Mouse (Mus musculus): Measurements from ENCODE around the gene Adh5. TPM values are rescaled to one million over a fixed set of nuclear protein-coding genes. Genes with fewer than 3 reads are reported as not detected.
"Not testable (repeated sequence)": the region's sequence is repeated elsewhere in the genome, so short reads cannot be mapped to it uniquely, and the experiment has no call there.

Adh5 gene
- total RNA-seq, 2 experiments from 2014 or later = 108 to 113 TPM

DNA sequence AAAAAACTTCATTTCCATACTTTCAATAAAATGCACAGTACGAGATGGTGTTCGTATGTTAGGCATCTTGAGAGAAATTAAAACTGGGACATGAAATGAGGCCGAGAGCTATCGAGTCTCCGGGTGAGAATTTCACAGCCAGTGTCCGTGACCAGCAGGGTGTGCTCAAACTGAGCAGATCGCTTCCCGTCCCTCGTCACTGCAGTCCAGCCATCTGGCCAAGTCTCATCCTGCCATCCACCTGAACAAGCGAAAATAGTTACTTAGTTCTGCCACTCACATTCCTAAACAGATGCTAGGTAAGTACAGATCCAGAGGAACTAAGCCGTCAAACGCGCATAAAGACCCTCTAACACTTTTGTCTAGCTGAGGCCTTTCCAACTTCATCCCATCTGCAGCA, 17.4 kb downstream of the Adh5 start:
- DNase-seq = peak; percentile 20

GRCm38 (mm10) chr3:138461832-138462231, 18.9 kb downstream of the Adh5 start:
- DNase-seq = no peak

GRCm38 (mm10) chr3:138463137-138463536, 20.2 kb downstream of the Adh5 start:
- peak; percentile 33 for DNase-seq

DNA sequence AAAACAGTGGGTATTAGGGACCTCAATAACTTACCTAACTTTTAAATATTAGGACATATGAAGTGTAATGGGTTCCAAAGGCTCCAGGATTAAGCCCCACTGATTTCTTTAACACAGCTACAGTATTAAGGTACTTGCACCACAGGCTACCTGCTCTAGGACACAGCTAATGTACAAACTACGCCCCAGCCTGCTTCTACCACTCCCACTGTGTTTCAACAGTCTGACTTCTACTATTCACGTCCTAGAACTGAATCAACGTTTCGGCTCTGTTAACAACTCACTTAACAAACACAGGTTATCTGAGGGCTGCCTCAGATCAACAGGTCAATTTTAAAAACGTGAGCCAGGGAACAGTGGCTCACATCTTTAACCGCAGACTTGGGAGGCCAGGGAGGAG, 20.9 kb downstream of the Adh5 start:
- DNase-seq = no peak

DNA sequence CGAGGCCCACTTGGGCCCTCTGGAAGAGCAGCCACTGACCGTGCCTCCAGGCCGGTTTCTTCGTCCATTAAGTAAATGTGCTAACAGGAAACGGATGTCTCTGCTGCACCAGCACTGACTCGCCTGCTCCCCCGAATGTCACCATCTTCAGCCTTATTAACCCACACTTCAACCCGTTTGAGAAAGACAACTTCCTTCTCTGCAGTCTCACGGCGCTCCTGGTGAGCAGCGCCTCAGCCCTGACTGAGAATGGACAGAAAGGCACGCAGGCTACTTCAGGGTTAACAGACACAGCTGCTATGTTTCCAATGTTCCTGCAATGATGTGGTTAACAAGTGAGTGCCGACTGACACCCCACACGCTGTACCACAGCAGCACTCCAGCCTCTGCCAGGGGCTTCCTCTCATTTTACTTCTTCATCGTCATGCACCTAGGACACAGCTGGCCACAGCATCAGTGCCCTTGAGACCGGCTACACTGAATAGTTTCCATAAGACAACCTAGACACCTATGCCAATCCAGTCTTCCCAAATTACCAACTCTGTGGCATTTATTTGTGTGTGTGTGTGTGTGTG, 21.8 kb downstream of the Adh5 start:
- DNase-seq = no peak

- not testable (repeated sequence) for DNase-seq
These were observed 23.8 kb downstream of the Adh5 start for GRCm38 (mm10) chr3:138466656-138467055.

GRCm38 (mm10) chr3:138471066-138471465, 28.2 kb downstream of the Adh5 start:
- DNase-seq = no peak

- no peak for DNase-seq
These were observed 36.6 kb downstream of the Adh5 start for GRCm38 (mm10) chr3:138479489-138479888.

DNA sequence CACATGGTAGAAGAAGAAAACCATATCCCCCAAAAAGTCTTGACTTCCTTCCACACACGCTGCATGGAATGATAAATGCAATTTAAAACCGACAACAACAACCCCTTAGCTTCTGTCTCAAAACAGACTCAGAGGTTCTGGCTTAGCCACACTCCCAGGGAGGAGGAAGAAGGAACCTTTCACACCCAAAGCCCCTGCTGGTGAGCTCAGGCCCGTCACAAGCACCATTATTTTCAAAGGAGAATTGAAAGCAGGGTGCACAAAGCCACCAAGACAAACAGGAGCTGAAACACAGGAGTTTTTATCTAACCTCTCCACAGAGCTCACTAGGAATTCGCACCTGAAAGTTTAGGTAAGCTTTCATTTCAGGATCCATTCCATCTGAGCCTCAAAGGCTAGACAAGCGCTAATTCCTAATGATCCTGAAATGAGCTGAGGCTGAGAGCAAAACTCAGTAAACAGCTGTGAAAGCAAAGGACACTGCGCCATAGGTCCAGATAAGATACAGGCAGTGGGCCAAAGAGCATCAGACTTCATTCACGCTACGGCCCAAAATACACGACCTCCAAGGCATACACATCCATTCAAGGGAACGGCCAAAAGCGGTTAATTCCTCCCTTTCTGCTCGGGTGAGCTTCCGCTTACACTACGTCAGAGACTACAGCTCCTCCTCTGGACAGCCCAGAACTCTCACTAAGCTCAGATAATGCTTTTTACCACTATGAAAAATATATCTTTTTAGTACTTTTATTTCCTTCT, 38.8 kb downstream of the Adh5 start:
- DNase-seq = peak; percentile 25

- no peak for DNase-seq
These were observed 40.3 kb downstream of the Adh5 start for GRCm38 (mm10) chr3:138483240-138483639.

DNA sequence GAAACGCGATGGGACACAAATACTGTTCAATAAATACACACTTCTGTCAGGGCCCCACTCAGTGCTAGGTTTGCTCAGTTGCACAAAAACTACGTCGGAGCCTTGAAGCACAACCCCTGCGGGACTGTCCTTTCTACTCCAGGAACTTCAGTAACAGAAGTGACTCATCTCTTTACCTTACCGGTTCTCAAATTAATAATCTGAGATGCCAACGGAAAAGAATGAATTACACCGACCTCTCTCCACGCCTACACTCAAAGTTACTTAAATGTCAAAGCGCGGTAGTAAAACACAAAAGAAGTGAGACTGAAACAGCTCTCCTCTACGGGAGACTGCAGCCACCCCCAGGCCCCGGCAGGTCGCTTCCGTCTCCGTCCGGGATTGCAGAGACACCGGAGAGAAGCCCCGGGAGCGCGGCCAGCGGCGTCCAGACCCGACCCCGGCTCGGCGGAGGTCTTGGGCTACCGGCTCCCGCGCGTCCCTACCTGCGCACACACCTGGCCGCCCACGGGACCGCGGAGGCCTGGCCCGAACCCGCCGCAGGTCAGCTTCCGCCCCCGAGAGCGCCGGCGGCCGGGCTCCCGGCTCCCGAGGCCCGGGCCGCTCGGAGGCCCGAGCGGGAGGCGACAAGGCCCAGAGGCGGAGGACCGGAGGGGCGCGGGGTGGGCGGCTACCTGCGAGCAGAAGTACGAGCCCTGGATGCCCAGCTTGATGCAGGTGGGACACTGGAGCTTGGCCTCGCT, 45.9 kb downstream of the Adh5 start:
- DNase-seq = no peak

DNA sequence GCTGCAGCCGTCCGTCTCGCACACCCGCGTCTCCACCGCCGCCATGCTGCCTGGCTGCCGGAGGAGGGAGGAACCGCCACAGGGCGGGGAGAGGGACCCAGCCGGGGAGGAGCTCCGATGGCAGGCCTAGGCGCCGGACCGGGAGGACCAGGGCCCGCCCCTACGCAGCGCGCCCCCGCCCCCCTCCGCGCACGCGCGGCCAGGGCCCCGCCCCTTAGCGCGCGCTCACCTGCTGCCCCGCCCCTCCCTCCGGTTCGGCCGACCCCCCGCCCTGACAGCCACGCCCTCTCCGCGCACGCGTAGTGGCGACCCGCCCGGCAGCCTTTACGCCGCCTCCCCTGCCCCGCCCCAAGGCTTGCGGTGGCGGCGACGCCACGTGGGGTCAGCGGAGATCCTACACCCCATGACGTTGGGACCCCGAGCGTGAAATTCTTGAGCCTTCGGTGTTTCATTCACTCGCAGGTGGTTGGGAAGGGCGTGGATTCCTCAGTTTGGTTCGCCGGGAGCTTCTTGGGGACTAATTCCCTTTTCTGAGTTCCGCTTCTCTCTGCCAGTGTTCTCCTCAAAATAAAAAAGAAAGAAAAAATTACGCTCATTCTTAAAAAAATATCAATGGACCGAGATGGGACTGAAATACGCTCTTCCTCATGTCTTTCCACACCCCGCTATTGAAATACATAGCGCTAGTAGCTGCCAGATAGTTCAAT, 46.6 kb downstream of the Adh5 start, which contains the start of gene Metap1:
TSS of gene Metap1 (minus strand) at position 189 of the 707 bp plus-strand sequence.
- DNase-seq = peak; percentile 99

DNA sequence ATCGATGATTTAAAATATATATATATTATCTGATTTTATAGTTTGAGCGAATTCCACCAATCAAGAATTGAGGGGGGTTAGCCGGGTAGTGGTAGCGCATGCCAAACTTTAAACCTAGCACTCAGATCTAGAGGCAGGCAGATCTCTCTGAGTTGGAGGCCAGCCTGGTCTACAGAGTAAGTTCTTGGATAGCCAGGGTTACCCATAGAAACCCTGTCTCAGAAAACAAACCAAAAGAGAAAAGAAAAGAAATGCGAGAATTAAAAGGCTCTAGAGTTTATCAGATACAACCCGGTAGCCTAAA, 47.1 kb downstream of the Adh5 start:
- no peak for DNase-seq

DNA sequence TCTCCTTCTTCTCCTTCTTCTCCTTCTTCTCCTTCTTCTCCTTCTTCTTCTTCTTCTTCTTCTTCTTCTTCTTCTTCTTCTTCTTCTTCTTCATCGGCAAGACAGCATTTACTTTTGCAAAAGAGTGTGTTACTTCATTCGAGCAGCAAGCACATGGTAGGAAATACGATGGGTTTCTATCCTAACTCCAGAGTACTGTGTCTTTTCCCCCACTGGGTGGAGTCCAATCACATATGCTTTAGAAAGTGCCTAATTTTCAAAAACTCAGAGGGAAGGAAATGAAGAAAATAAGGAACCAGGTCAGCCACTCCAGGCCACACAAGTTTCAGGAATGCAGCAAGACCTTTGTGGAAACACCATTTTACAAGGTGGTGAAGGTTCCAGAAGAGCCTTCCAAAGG, 50.8 kb downstream of the Adh5 start:
- no peak for DNase-seq

DNA sequence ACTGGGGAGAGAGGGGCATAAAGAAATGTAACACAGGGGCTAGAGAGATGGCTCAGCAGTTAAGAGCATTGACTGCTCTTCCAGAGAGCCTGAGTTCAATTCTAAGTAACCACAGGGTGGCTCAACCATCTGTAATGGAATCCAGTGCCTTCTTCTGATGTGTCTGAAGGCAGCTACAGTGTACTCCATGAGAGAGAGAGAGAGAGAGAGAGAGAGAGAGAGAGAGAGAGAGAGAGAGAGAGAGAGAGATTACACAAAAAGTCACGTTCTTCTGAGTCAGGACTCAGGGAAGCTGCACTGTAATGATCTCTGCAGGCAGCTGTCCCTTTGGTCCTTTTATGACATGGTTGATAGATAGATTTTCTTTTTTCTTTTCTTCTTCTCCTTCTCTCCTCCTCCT, 51.7 kb downstream of the Adh5 start:
- DNase-seq = no peak

GRCm38 (mm10) chr3:138495166-138496145, 52.6 kb downstream of the Adh5 start:
- no peak for DNase-seq

- no peak for DNase-seq
These were observed 55.8 kb downstream of the Adh5 start for GRCm38 (mm10) chr3:138498731-138499130.

DNA sequence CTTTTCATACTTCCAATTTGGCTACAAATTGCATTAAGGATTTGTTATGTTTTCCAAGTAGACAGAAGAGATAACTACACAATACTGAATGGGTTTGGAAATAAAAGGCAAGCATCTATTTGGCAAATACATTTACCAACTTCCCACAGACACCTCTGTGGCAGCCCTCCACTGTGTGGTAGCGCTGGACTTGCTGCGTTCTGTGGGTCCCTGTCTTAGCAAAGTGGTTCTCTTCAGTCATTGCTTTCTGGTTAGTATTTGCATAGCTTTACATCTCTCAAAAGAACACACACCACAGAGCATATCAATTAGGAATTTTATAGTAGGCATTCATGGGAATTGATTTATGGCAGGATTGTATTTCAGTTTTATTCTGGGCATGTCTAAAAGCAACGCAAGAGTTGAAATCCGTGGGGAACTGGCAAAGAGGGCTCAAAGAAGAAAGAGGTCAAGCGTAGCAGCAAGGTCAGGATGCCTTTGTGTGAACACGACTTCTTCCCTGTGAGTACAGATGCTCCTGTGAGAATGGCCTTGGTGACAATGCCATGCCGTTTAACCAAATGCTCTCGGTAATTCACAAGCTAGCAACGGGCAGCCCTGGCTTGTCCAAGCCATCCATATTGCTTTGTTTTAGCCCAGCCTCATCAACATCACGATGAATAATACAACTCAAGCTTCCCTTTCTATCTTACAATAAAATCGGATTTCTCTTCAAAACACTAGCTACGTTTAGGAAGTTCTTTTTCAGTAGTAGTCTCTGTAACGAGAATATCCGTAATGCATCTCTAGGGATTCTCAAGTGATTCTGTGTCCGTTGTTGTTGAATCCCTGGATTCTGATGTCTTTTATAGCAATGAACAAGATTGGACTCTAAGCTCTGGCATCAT, 57.2 kb downstream of the Adh5 start:
- no peak for DNase-seq

- no peak for DNase-seq
These were observed 60.9 kb downstream of the Adh5 start for GRCm38 (mm10) chr3:138503754-138504153.
